Mouse (Mus musculus): ENCODE data around the gene Krt16. TPM values are rescaled to one million over a fixed set of nuclear protein-coding genes. Genes with fewer than 3 reads are reported as not detected.

Krt16 gene
- not detected for total RNA-seq (2021)
- long read RNA-seq, experiment 1: 0 reads
- long read RNA-seq, experiment 2: 0 reads

DNA sequence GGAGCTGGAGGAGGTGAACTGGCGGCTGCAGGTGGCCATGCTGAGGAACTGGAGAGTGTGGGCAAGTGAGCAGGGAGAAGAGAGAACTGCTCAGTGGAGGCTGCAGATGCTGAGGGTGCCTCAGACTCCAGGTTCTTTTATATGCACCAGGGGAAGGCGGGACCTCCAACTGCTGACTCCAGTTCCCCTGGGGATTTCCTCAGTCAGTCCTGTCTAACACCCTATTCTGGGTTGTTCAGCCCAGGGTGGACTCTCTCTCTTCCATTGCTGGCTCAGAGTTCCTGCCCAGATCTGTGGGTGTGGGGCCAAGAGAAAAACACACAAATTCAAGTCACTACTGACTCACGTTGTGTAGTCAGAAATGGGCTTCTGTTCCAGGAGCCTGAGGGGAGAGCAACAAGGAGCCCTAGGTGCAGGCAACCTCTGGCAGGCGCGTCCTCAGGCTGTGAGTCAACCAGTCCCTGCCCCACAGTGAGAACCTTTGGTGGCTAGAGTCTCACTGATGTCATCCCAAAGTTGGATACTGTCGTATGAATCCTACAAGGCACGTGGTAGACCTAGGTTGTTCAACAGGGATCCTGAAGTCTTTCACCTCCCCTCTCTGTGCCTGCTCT, at the start of gene Krt16:
TSS of gene Krt16 (minus strand) at position 51 of the 614 bp plus-strand sequence.
- TF ChIP-seq CTCF (IDR thresholded peaks at IDR 0.05): no peak
- Histone ChIP-seq H3K4me3 (no peak within 1 kb of the TSS), H3K27ac (no peak within 1 kb of the TSS)
- DNase-seq (ENCODE audit: extremely low spot score in 1 of 2, low spot score in 2 of 2): no peak
- intact Hi-C loops (cut with DNase I): no loop called here

DNA sequence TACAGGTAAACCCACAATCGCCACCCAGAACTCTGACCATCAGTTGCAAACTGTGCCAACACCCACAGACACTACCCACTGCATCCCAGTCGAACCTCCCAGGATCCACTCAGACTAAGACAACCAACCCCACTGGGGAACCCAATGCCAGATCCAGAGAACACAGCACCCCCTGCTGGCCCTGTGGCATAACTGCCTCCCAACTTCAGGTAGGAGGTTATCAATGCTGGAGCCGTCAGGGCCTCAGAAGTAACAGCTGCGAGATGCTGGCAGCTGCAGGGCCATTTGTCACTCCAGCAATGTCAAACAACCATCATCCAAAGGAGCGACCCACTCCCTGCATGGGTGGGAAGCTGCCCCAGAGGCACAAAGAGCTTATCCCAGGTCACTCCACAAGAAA, 49.1 kb upstream of the Krt16 start:
- Histone ChIP-seq H3K4me3 (no peak overlapping the region; the same call in 1 of the 2 replicates), H3K27ac (no peak overlapping the region)
- intact Hi-C loops (cut with DNase I): loop anchor here (1.0 to 5.0 kb wide), 4 partner anchors 96 to 919 kb away; no protein-coding TSS in a partner anchor
- TF ChIP-seq CTCF (IDR thresholded peaks at IDR 0.05): peak; percentile 55
- DNase-seq (ENCODE audit: extremely low spot score in 1 of 2, low spot score in 2 of 2): no peak

DNA sequence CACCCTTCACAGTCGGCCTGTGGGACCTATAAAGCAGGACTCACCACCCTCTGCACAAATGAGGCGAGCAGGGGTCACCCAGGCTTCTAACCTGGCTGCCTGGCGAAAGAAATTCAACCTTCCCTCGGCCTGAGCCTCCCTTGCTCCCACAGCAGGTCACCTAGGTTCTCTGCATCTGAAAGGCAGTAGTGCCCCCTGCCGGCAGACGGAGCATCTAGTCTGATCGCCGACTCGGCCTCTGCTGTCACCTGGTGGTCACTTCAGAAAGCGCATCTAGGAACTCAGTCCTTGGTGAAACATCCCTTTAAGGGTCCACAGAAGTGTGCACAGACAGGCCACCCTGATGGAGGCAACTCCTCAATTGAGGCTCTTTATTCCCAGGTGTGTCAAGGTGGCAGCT, 46.6 kb upstream of the Krt16 start:
- no peak overlapping the region for H3K27ac ChIP-seq
- no peak overlapping the region for H3K4me3 ChIP-seq
- intact Hi-C loops (cut with DNase I): loop anchor here (1.0 to 5.0 kb wide), 4 partner anchors 93 to 985 kb away; no protein-coding TSS in a partner anchor
- DNase-seq (ENCODE audit: extremely low spot score in 1 of 2, low spot score in 2 of 2): peak; percentile 74 to 84
- no peak; the same call in none of the 2 replicates for TF ChIP-seq CTCF (IDR thresholded peaks at IDR 0.05)

DNA sequence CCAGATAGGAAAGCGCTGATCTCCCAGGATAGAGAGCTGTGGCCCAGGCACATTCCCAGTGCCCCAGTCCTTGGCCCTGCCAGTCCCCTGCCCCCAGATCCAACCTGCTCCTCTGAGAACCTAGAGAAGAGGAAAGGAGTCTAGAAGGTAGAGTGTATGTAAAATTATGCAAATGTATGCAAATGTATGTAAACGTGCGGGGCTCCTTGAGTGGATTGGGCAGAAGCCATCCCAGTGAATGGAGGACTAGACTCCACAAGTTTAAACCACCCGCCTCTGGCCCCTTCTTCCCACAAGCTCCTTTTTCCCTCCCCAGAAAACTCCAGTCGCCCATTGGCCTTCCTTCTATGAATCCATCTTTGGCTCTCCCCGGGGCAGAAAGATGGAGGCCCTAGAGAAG, 44.2 kb upstream of the Krt16 start:
- Histone ChIP-seq H3K27ac (no peak overlapping the region), H3K4me3 (no peak overlapping the region)
- TF ChIP-seq CTCF (IDR thresholded peaks at IDR 0.05): no peak
- intact Hi-C loops (cut with DNase I): no loop called here
- DNase-seq (ENCODE audit: extremely low spot score in 1 of 2, low spot score in 2 of 2): no peak

DNA sequence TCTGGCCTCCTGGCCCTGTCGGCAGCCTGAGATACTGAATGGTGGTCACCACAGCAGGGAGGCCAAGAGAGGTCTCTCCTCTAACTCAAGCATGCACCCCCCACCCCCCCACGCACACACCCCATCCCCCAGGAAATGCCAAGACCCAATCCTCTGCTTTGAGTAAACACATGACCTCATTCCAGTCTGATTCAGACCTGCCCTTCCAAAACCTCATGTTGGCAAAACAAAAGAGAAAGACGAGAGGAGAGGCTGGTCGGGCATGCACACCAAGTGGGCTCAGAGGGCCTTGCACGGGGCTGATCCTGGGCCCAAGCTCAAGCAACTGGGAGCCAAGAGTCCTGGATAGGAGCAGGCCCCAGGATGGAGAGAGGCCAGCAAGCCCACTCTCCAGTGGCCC, 41.5 kb upstream of the Krt16 start:
- intact Hi-C loops (cut with DNase I): no loop called here
- TF ChIP-seq CTCF (IDR thresholded peaks at IDR 0.05): no peak
- DNase-seq (ENCODE audit: extremely low spot score in 1 of 2, low spot score in 2 of 2): no peak
- H3K27ac ChIP-seq: no peak overlapping the region
- no peak overlapping the region for H3K4me3 ChIP-seq

DNA sequence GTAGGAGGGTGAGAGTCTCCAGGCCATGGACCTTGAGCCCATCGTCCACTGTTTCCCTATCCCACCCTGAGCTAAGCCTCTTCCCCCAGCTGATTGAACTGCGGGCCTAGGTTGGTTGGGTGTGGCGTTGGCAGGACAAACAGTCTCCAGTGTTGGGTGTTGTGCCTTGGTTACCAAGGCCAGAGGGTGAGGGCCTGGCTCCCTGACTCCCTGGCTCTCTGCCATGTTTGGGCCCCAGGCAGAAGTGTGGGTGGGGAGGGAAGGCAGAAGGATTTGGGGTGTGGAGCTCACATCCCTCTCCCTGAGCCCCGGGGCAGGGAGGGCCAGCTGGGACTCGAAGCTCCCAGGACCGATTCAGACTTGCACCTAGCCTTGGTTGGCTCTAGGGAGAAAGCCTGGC, 40.2 kb upstream of the Krt16 start:
- Histone ChIP-seq H3K4me3 (no peak overlapping the region), H3K27ac (no peak overlapping the region)
- DNase-seq (ENCODE audit: extremely low spot score in 1 of 2, low spot score in 2 of 2): no peak
- intact Hi-C loops (cut with DNase I): no loop called here
- no peak for TF ChIP-seq CTCF (IDR thresholded peaks at IDR 0.05)

DNA sequence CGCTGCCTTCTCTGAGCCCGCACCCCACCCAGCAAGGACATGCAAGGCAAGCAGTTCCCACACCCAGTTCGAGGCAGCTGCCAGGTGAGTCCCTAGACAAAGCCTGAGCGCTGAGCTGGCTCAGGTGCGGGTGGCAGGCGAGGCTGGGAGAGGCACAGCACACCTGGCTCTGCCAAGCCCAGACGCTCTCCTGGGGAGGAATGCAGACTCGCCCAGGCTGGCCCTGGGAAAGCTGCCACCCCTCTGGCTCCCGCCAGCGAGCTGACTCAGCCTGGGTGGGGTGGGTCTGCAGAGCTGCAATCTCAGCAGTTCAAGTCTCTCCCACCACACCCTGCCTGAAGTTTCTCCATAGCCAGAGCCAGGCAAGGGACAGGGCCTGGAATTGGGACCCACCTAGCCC, 38.3 kb upstream of the Krt16 start:
- no peak for TF ChIP-seq CTCF (IDR thresholded peaks at IDR 0.05)
- Histone ChIP-seq H3K27ac (no peak overlapping the region), H3K4me3 (no peak overlapping the region)
- peak in 1 of 2 experiments; percentile 33 for DNase-seq (ENCODE audit: extremely low spot score in 1 of 2, low spot score in 2 of 2)
- intact Hi-C loops (cut with DNase I): no loop called here

DNA sequence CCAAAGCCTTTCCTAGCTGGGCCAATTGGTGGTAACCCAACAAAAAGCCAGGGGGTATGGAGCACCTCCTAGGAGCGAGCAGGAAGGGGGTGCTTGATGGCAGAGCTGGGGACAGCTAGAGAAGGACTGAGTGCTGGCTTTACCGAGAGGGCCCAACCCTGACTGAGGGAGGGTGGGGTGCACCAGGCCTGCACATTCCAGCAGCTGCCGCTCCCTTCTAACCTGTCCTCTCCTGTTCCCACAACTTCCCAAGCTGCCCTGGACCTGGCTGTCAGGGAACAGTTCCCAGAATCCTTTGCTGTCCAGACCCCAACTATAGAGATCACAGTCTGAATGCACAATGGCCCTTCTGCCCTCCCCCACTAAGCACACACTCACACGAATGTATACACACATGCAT, 36.3 kb upstream of the Krt16 start:
- intact Hi-C loops (cut with DNase I): loop anchor here (5.0 kb wide), 2 partner anchors 278 to 908 kb away; no protein-coding TSS in a partner anchor
- Histone ChIP-seq H3K4me3 (no peak overlapping the region), H3K27ac (no peak overlapping the region)
- DNase-seq (ENCODE audit: extremely low spot score in 1 of 2, low spot score in 2 of 2): no peak
- no peak for TF ChIP-seq CTCF (IDR thresholded peaks at IDR 0.05)

DNA sequence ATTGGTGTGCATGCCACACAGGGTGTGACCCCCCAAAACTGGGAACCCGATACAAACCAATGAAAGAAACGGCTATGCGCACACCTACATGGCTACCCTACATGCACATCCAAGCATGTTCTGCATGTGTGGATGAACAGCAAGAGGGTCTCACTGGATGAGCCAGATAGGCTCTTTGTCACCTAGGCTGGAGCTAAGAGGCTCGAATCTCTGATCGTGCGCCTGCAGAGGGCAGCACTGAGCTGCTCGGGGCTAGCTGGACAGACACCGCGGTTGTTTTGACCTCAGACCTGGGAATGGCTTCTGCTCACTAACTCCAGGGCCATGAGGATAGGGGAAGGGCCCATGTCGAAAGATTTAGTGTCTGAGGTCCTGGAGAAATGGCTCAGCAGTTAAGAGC, 33.8 kb upstream of the Krt16 start:
- H3K27ac ChIP-seq: no peak overlapping the region
- H3K4me3 ChIP-seq: no peak overlapping the region
- peak; percentile 77 for TF ChIP-seq CTCF (IDR thresholded peaks at IDR 0.05)
- intact Hi-C loops (cut with DNase I): loop anchor here (1.0 to 5.0 kb wide), 5 partner anchors 82 to 905 kb away; no protein-coding TSS in a partner anchor
- peak; percentile 55 to 73 for DNase-seq (ENCODE audit: extremely low spot score in 1 of 2, low spot score in 2 of 2)

DNA sequence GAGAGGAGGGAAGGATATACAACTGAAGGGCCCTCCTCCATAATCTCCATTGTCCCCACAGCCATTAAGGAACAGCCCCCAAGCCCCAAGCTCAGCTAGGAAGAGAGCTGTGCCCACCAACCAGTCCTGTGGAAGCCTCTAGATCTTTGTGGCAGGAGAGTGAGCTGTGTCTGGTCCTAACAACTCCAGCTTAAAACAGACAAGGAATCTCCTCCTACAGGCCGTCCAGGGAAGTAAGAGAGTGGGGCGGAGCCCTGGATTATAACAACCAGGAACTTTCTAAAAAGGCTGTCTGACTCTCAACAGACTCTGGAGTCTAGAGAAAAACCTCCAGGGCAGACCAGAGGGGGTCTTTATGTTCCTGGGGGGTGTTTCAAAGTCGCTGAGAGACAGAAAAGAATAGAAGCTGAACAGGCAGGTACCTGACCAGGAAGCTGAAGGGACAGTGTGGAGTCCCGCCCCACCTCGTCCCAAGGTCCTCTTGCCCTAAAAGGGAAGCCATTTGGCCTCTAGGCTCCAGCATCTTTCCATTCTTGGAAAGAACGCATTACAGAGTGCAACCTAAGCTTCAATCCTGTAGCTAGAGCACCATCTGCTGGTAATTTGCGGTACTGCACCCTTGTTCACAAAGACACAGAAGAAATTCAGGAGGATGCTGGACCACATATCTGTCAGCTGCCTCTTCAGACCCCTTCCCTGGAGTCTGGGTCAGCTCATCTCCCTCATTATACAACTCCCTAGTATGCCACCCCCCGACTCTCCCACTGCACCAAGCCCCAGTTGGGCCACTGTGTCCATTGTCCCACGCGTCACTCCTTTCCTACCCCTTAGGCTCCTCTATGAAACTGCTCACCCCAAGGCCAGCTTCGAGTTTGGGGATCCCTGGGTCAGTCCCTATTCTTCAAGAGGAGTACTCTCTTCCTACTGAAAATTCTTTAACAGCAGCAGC, 33.2 kb upstream of the Krt16 start:
- intact Hi-C loops (cut with DNase I): loop anchor here (1.0 to 5.0 kb wide), 5 partner anchors 82 to 905 kb away; no protein-coding TSS in a partner anchor
- Histone ChIP-seq H3K27ac (no peak overlapping the region), H3K4me3 (no peak overlapping the region)
- peak; percentile 80 to 87 for DNase-seq (ENCODE audit: extremely low spot score in 1 of 2, low spot score in 2 of 2)
- peak; percentile 76 for TF ChIP-seq CTCF (IDR thresholded peaks at IDR 0.05)

DNA sequence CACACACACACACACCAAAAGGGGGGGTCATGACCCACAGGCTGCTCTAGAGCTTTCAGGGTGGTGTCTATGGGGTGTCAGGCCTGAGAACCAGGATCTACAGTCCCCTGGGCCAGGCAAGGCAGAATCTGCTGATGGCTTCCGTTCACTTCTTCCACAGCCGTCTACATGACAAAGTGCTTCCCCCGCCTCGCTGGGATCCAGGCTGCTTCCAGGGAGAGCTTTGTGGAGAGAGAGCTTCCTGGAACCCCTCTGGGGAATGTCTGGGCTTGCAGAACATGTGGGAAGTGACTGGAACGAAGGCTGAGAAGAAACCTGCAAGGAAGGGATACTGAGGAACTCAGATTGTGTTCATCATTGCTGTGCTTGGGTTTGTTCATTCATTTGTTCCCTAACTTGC, 30.1 kb upstream of the Krt16 start:
- Histone ChIP-seq H3K27ac (no peak overlapping the region), H3K4me3 (no peak overlapping the region)
- no peak for TF ChIP-seq CTCF (IDR thresholded peaks at IDR 0.05)
- no peak for DNase-seq (ENCODE audit: extremely low spot score in 1 of 2, low spot score in 2 of 2)
- intact Hi-C loops (cut with DNase I): no loop called here
